Mouse (Mus musculus): ENCODE measurements around the gene Arl13b. TPM values are rescaled to one million over a fixed set of nuclear protein-coding genes. Genes with fewer than 3 reads are reported as not detected.

Gene Arl13b
- 11.3 TPM for total RNA-seq (2023)

DNA sequence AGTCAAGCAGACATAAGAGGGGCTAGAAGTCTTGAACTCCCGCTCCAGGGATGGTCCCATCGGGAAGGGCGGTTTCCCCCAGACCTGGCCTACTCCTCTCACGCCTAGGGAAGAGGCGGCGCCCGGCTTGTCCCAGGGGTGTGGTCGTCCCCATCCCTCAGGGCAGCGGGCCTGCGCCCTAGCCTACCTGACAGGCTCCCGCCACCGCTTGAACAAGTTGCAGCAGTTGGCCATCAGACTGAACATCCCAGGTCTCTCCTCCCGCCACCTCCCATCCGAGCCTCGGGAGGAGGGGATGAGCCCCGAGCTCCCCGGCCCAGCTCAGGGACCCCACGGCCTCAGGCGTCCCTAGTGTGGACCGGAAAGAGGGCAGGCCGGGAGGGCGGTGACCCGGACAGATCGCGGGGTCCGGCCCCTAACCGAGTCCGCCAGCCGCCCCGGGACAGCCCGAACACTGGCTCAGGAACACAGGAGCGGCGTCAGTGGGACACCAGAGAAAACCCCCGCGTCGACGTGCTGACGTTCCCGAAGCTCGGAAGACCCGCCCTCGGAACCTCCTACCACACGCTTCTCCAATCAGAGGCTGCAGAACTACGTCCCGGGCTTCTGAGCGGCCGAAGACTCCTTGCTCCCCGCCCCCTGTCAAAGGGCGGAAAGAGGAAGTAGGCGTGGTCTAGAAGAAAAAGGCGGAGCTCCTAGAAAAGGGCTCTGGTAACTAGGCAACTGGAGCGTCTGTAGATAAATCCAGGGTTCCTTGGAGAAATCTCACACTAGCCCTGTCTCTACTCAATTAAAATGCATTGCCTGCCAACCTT, at the start of gene Arl13b:
Arl13b (minus strand) TSS at position 543 of the 815 bp plus-strand sequence.

DNA sequence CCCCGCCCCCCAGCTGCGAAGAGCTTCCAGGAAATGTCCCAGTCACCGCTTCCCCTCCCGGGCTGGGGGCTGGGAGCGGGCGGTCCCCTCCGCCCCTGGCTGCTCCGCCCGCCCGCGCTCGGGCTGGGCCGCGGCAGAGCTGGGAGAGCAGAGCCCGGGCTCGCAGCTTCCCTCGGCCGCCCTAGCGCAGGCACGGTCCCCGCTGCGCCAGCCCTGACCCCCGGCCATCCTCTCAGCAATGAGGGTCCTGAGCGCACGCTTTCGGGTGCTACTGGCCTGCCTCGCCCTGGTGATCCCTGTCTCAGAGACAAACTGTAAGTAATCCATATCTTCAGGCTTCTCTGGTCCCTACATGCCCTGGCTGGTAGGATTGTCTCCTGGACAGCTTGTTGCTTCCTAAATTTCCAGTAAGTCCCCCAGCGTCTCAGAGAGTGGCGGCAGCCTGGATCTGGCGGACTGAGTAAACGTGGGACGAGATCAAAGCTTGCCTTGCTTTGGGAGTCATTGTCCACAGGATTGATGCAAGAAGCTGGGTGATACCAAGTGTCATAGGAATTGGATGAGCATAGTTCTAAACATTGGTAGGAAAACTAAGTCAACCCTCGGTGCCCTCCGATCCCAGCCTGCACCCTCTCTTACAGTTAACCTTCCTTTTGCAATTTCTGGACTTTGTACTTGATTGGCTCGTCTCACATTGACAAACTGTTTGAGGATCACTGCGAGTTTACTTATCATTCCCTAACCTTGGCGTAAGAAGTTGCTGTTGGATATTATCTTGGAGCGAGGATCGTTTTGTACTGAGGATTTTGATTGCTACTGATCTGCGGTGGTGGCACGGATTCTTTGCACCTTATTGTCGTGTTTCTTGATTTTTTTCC, 7.6 kb upstream of the Arl13b start, which contains the start of gene Pros1:
Pros1 (plus strand) TSS at position 117 of the 878 bp plus-strand sequence.

DNA sequence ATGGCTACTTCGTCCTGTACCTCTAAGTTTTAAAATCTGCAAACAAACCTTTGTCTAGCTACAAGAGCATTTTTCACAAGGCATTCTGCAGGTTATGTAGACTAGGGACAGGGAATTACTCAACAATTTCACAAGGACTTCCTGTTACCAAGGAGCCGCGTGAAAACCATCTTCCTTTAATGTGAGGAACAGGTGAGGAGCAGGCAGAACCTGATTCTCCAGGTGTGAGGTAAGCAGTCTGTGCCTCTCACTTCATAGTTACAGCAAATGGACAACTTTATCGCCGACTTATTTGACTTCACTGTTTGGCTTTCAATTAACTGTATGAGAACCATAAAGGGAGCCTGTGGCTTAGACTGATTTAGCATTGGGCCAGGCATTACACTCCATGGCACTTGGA, 32.3 kb downstream of the Arl13b start, which contains the start of gene Stx19:
Stx19 (plus strand) TSS at position 186 of the 400 bp plus-strand sequence.

DNA sequence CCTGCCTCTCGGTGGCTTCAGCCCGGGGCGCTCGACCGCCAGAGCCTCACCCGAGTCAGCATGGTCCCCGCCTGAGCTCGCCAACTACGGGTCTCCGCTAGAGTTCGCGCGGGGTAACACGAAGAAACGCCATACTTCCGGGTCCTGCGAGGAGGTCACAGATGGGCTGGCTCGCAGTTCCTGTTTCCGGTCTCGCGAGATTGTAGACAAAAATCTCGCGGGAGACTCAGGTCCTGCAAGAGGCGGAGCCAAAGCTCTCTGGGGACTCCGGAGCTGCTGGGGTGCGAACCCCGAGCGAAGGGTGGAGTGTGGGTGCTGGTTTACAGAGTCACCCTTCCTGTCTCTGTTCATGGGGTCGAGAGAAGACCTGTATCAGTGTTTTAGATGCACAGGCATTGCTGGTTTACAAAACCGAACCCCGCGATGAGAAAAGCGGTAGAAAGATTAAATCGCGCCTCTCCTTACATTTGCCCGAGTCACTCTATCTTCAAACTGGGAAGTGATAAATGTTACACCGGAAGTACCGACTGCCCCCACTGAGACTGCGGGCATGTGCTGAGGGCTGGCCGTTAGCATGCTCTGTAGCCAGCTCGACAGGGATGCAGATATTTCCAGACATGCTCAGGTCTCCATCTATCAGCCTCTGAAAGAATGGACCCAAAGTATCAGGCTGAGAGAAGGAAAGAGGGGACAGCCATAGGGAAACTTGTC, 60.1 kb downstream of the Arl13b start, which contains the start of gene Nsun3:
Nsun3 (minus strand) TSS at position 198 of the 711 bp plus-strand sequence.

Other genes starting within 250 kb of the Arl13b start
- gene Nsun3, start 60.2 kb downstream of the Arl13b start, total RNA-seq (2023), result 15.9 TPM
- not detected for gene Stx19, start 32.4 kb downstream of the Arl13b start, total RNA-seq (2023)
- 0.85 TPM for gene Pros1, start 7.3 kb upstream of the Arl13b start, total RNA-seq (2023)